Mouse (Mus musculus): Measurements from ENCODE around the gene Fam160a2. TPM values are rescaled to one million over a fixed set of nuclear protein-coding genes. Genes with fewer than 3 reads are reported as not detected.

Fam160a2 gene
- polyA plus RNA-seq, 1 experiment from 2014 or later = 48.2 TPM

- WGBS = 83% methylated on average over 2 of the region's 2 CpGs
- ATAC-seq (ENCODE audit: low FRiP score) = no peak
Measured at GRCm38 (mm10) chr7:105325302-105325701, 74.6 kb downstream of the Fam160a2 start.

More at GRCm38 (mm10) chr7:105325302-105325701, 74.6 kb downstream of the Fam160a2 start:
- Histone ChIP-seq H3K4me2 (no peak overlapping the region), H3K36me3 (replicated peaks) (no peaks in the 10 kb centered on the region), H3K27ac (no peak overlapping the region), H3K9ac (no peak overlapping the region), H3K9me3 (no peaks in the 10 kb centered on the region), H3K4me1 (no peaks in the 10 kb centered on the region), H3K27me3 (no peaks in the 10 kb centered on the region), H3K4me3 (replicated peaks) (no peak overlapping the region)

Other genes starting within 250 kb of the Fam160a2 start
- gene Olfr684, start 236.4 kb downstream of the Fam160a2 start, polyA plus RNA-seq (2016; fragmentation: Nextera tagmentation; extraction: Ambion mirVana) = not detected in 2 replicates
- gene Olfr685, start 214.0 kb downstream of the Fam160a2 start, polyA plus RNA-seq (2016; fragmentation: Nextera tagmentation; extraction: Ambion mirVana) = not detected in 2 replicates
- gene Olfr686, start 192.6 kb downstream of the Fam160a2 start, polyA plus RNA-seq (2016; fragmentation: Nextera tagmentation; extraction: Ambion mirVana) = not detected in 2 replicates
- not detected in 2 replicates for gene Olfr688, start 112.0 kb downstream of the Fam160a2 start, polyA plus RNA-seq (2016; fragmentation: Nextera tagmentation; extraction: Ambion mirVana)
- gene Olfr689, start 88.9 kb downstream of the Fam160a2 start, polyA plus RNA-seq (2016; fragmentation: Nextera tagmentation; extraction: Ambion mirVana) = not detected in 2 replicates
- gene Olfr690, start 66.0 kb downstream of the Fam160a2 start, polyA plus RNA-seq (2016; fragmentation: Nextera tagmentation; extraction: Ambion mirVana) = not detected in 2 replicates
- gene Olfr691, start 57.8 kb downstream of the Fam160a2 start, polyA plus RNA-seq (2016; fragmentation: Nextera tagmentation; extraction: Ambion mirVana) = not detected in 2 replicates
- gene Olfr692, start 31.8 kb downstream of the Fam160a2 start, polyA plus RNA-seq (2016; fragmentation: Nextera tagmentation; extraction: Ambion mirVana) = not detected in 2 replicates
- not detected in 2 replicates for gene Gm5901, start 25.0 kb downstream of the Fam160a2 start, polyA plus RNA-seq (2016; fragmentation: Nextera tagmentation; extraction: Ambion mirVana)
- 0.10 and 0.19 TPM in 2 replicates for gene Cnga4, start 4.5 kb upstream of the Fam160a2 start, polyA plus RNA-seq (2016; fragmentation: Nextera tagmentation; extraction: Ambion mirVana)
- 0.38 and 0.70 TPM in 2 replicates for gene Cckbr, start 25.7 kb upstream of the Fam160a2 start, polyA plus RNA-seq (2016; fragmentation: Nextera tagmentation; extraction: Ambion mirVana)
- 20.2 and 24.7 TPM in 2 replicates for gene Cavin3, start 82.2 kb upstream of the Fam160a2 start, polyA plus RNA-seq (2016; fragmentation: Nextera tagmentation; extraction: Ambion mirVana)
- gene Smpd1, start 154.3 kb upstream of the Fam160a2 start, polyA plus RNA-seq (2016; fragmentation: Nextera tagmentation; extraction: Ambion mirVana) = 42.5 and 43.6 TPM in 2 replicates
- 149 and 160 TPM in 2 replicates for gene Apbb1, start 181.6 kb upstream of the Fam160a2 start, polyA plus RNA-seq (2016; fragmentation: Nextera tagmentation; extraction: Ambion mirVana)
- 0.17 and 0.29 TPM in 2 replicates for gene Hpx, start 200.1 kb upstream of the Fam160a2 start, polyA plus RNA-seq (2016; fragmentation: Nextera tagmentation; extraction: Ambion mirVana)
- gene Trim3, start 233.5 kb upstream of the Fam160a2 start, polyA plus RNA-seq (2016; fragmentation: Nextera tagmentation; extraction: Ambion mirVana) = 50.6 and 51.2 TPM in 2 replicates
- 126 and 142 TPM in 2 replicates for gene Timm10b, start 240.0 kb upstream of the Fam160a2 start, polyA plus RNA-seq (2016; fragmentation: Nextera tagmentation; extraction: Ambion mirVana)
- 72.2 and 73.8 TPM in 2 replicates for gene Arfip2, start 240.4 kb upstream of the Fam160a2 start, polyA plus RNA-seq (2016; fragmentation: Nextera tagmentation; extraction: Ambion mirVana)
- 2.5 and 15.7 TPM in 2 replicates for gene Gm45799, start 240.5 kb upstream of the Fam160a2 start, polyA plus RNA-seq (2016; fragmentation: Nextera tagmentation; extraction: Ambion mirVana)

All from forebrain, embryonic 12.5 days (tissue).